Mouse (Mus musculus) MEL (cell line): ENCODE measurements at regions not wholly inside any gene's neighbourhood (a gene's known extent, or its start where the extent isn't known, plus 50 kb on each side); places are given as distances from the start of the nearest gene placed in this dataset.

ENCODE experiments used
- DNase-seq: peaks from one replicate; pipeline ENCODE4 v3.0.0; 2011; ENCODE audit warnings: low read depth, low spot score
- H3K27ac ChIP-seq: 2 replicates; pipeline ENCODE4 v1.5.1; 2012; ENCODE audit warnings: low read depth, mild to moderate bottlenecking, control low read depth, low read length, moderate library complexity; ENCODE audit not compliant: control insufficient read depth
- H3K27me3 ChIP-seq, 2 experiments: fragments of 150-350 bp in 1 of 2; sonication (generic) in 1 of 2; 2 replicates each; pipeline ENCODE4 v1.6.1; 2012; ENCODE audit warnings: low read length in 2 of 2, mild to moderate bottlenecking in 2 of 2, improper control_type of control experiment in 1 of 2, moderate library complexity in 1 of 2; ENCODE audit not compliant: insufficient read depth in 2 of 2, control insufficient read depth in 1 of 2
- H3K36me3 ChIP-seq, 2 experiments: 2 replicates each; pipeline ENCODE4 v1.6.1; 2012 to 2014; ENCODE audit warnings: low read length in 2 of 2, improper control_type of control experiment in 1 of 2, inconsistent platforms in 1 of 2, mild to moderate bottlenecking in 1 of 2; ENCODE audit not compliant: insufficient read depth in 2 of 2, control insufficient read depth in 1 of 2
- H3K4me1 ChIP-seq, 2 experiments: fragments of 150-350 bp in 1 of 2; sonication (generic) in 1 of 2; 2 replicates each; pipeline ENCODE4 v1.6.1; 2012; ENCODE audit warnings: low read length in 2 of 2, improper control_type of control experiment in 1 of 2, mild to moderate bottlenecking in 1 of 2; ENCODE audit not compliant: insufficient read depth in 2 of 2, control insufficient read depth in 1 of 2
- H3K4me3 ChIP-seq, 2 experiments: fragments of 150-350 bp in 1 of 2; sonication (generic) in 1 of 2; 2 replicates each; pipeline ENCODE4 v1.5.1; 2012; ENCODE audit warnings: low read depth in 2 of 2, low read length in 2 of 2, mild to moderate bottlenecking in 2 of 2, moderate library complexity in 2 of 2, control low read depth in 1 of 2, improper control_type of control experiment in 1 of 2; ENCODE audit not compliant: control insufficient read depth in 1 of 2, insufficient read depth in 1 of 2
- H3K79me2 ChIP-seq: 2 replicates; pipeline ENCODE4 v1.6.1; 2012; ENCODE audit warnings: mild to moderate bottlenecking, low read length, moderate library complexity; ENCODE audit not compliant: control insufficient read depth, poor library complexity, insufficient read depth
- H3K9ac ChIP-seq: 2 replicates; pipeline ENCODE4 v1.6.1; 2012; ENCODE audit warnings: low read depth, mild to moderate bottlenecking, control low read depth, low read length, moderate library complexity; ENCODE audit not compliant: control insufficient read depth, poor library complexity, severe bottlenecking
- H3K9me3 ChIP-seq: fragments of 150-350 bp; sonication (generic); replicated peaks from 2 replicates; pipeline ENCODE4 v1.6.1; 2012; ENCODE audit warnings: mild to moderate bottlenecking, low read length, improper control_type of control experiment, moderate library complexity; ENCODE audit not compliant: insufficient read depth
- BHLHE40 ChIP-seq: IDR thresholded peaks from 2 replicates; pipeline ENCODE4 v1.6.1; 2012; ENCODE audit warnings: low read depth, mild to moderate bottlenecking, inconsistent platforms, low read length, improper control_type of control experiment, borderline replicate concordance
- CHD1 ChIP-seq: IDR thresholded peaks from 2 replicates; pipeline ENCODE4 v1.6.1; 2012; ENCODE audit warnings: low read depth, mild to moderate bottlenecking, inconsistent platforms, low read length, improper control_type of control experiment
- CTCF ChIP-seq, 3 experiments: IDR thresholded peaks in 2 of 3; conservative IDR thresholded peaks in 1 of 3; 2 replicates each; pipeline ENCODE4 v1.5.1; 2011 to 2012; ENCODE audit warnings: low read length in 3 of 3, low read depth in 2 of 3, mild to moderate bottlenecking in 2 of 3, improper control_type of control experiment in 1 of 3, inconsistent platforms in 1 of 3, mixed read lengths in 1 of 3, moderate library complexity in 1 of 3; ENCODE audit not compliant: control insufficient read depth in 1 of 3, insufficient read depth in 1 of 3, poor library complexity in 1 of 3, severe bottlenecking in 1 of 3
- E2F4 ChIP-seq: IDR thresholded peaks from 2 replicates; pipeline ENCODE4 v1.6.1; 2011; ENCODE audit warnings: low read depth, low read length, improper control_type of control experiment, borderline replicate concordance
- EP300 ChIP-seq, 2 experiments: IDR thresholded peaks; 2 replicates each; pipeline ENCODE4 v1.6.1; 2011; ENCODE audit warnings: improper control_type of control experiment in 2 of 2, low read length in 2 of 2, low read depth in 1 of 2, mild to moderate bottlenecking in 1 of 2
- HCFC1 ChIP-seq: IDR thresholded peaks from 2 replicates; pipeline ENCODE4 v1.6.1; 2012; ENCODE audit warnings: low read depth, mild to moderate bottlenecking, inconsistent platforms, low read length, improper control_type of control experiment, moderate library complexity
- JUND ChIP-seq: IDR thresholded peaks from 2 replicates; pipeline ENCODE4 v1.6.1; 2011; ENCODE audit warnings: low read depth, mild to moderate bottlenecking, improper control_type of control experiment, low read length
- MAZ ChIP-seq: IDR thresholded peaks from 2 replicates; pipeline ENCODE4 v1.6.1; 2012; ENCODE audit warnings: low read depth, mild to moderate bottlenecking, inconsistent platforms, low read length, improper control_type of control experiment
- MEF2A ChIP-seq: IDR thresholded peaks from 2 replicates; pipeline ENCODE4 v1.6.1; 2014; ENCODE audit warnings: low read depth, mild to moderate bottlenecking, inconsistent platforms, low read length, improper control_type of control experiment; ENCODE audit not compliant: poor library complexity, insufficient replicate concordance, severe bottlenecking; ENCODE audit errors: extremely low read depth
- MYB ChIP-seq: IDR thresholded peaks from 2 replicates; pipeline ENCODE4 v1.6.1; 2011; ENCODE audit warnings: mild to moderate bottlenecking, low read depth, low read length, improper control_type of control experiment
- NELFE ChIP-seq: IDR thresholded peaks from 2 replicates; pipeline ENCODE4 v1.6.1; 2011; ENCODE audit warnings: low read depth, low read length, improper control_type of control experiment
- NRF1 ChIP-seq: IDR thresholded peaks from 2 replicates; pipeline ENCODE4 v1.6.1; 2014; ENCODE audit warnings: low read depth, mild to moderate bottlenecking, inconsistent platforms, low read length, improper control_type of control experiment, moderate library complexity; ENCODE audit not compliant: poor library complexity, insufficient read depth, severe bottlenecking
- POLR2AphosphoS2 ChIP-seq: IDR thresholded peaks from 2 replicates; pipeline ENCODE4 v1.6.1; 2011; ENCODE audit warnings: low read length, improper control_type of control experiment
- SIN3A ChIP-seq: IDR thresholded peaks from 2 replicates; pipeline ENCODE4 v1.6.1; 2012; ENCODE audit warnings: low read length, improper control_type of control experiment, inconsistent platforms
- SMC3 ChIP-seq: IDR thresholded peaks from 2 replicates; pipeline ENCODE4 v1.6.1; 2011; ENCODE audit warnings: low read depth, low read length, improper control_type of control experiment
- TBP ChIP-seq: IDR thresholded peaks from 2 replicates; pipeline ENCODE4 v1.8.0; 2011; ENCODE audit warnings: low read depth, low read length, improper control_type of control experiment
- ZNF384 ChIP-seq: IDR thresholded peaks from 2 replicates; pipeline ENCODE4 v1.6.1; 2012; ENCODE audit warnings: low read depth, mild to moderate bottlenecking, inconsistent platforms, low read length, improper control_type of control experiment

DNA sequence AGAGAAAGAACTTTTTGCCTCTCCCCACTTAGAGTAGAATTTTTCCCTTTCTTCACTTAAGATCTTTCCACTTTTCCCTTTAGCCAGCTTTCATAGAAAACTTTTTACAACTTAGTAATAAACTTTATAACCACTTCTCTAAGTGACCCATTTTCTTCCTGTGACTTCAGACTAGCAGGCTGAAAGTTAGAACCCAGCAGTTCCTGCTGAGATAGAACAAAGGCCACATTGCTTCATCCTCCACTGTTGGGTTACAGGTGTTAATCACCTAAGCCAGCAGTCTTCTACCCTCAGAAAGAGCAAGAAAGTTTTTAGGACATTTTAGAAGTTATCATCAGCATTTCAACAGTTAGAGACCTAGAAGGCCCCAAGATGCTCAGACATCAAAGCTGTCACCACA, 740.6 kb downstream of the Mat2b start:
- no peak overlapping the region for H3K9ac ChIP-seq
- H3K27me3 ChIP-seq: no peaks in the 10 kb centered on the region
- H3K27ac ChIP-seq: no peak overlapping the region
- H3K4me1 ChIP-seq: no peaks in the 10 kb centered on the region
- TF ChIP-seq POLR2AphosphoS2 (no peak), MYB (no peak), SMC3 (no peak), EP300 (IDR thresholded peaks at IDR 0.05; ENCODE audit: low read depth in 1 of 2, low read length in 2 of 2) (no peak), E2F4 (no peak), HCFC1 (no peak), BHLHE40 (no peak)
- no peaks in the 10 kb centered on the region for H3K36me3 ChIP-seq
- no peak overlapping the region for H3K4me3 ChIP-seq
- H3K9me3 ChIP-seq: no peaks in the 10 kb centered on the region
- DNase-seq: no peak
- no peaks in the 10 kb centered on the region for H3K79me2 ChIP-seq

DNA sequence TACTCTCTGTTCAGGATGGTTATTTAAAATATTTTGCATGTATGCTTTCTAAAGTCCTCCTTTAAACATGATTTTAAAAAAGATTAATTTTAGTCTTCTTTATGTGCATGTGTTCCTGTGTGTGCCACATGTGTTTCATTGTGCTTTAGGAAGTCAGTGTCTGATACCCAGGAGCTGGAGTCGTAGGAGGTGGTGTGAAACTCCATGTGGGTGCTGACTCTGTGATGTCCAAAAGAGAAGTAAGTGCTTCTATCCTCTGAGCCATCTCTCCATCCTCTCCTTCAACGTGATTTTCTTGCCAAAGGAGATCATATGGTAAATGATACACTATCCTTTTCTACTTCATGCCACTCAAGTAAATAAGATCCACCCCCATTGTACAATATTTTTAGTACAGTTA, 750.8 kb downstream of the Mat2b start:
- Histone ChIP-seq H3K9me3 (no peaks in the 10 kb centered on the region), H3K4me1 (no peaks in the 10 kb centered on the region), H3K27me3 (no peaks in the 10 kb centered on the region), H3K79me2 (no peaks in the 10 kb centered on the region), H3K4me3 (no peak overlapping the region), H3K27ac (no peak overlapping the region), H3K9ac (no peak overlapping the region), H3K36me3 (no peaks in the 10 kb centered on the region)
- DNase-seq: no peak
- no peak for TF ChIP-seq POLR2AphosphoS2
- no peak for TF ChIP-seq MEF2A
- TF ChIP-seq E2F4: no peak
- TF ChIP-seq TBP: no peak
- TF ChIP-seq JUND: no peak
- no peak for TF ChIP-seq BHLHE40
- no peak for TF ChIP-seq ZNF384
- no peak for TF ChIP-seq SMC3
- no peak for TF ChIP-seq NRF1
- TF ChIP-seq CHD1: no peak
- no peak for TF ChIP-seq MAZ
- TF ChIP-seq SIN3A: no peak
- TF ChIP-seq NELFE: no peak
- no peak for TF ChIP-seq CTCF (IDR thresholded peaks at IDR 0.05 in 2 of 3, conservative IDR thresholded peaks at IDR 0.05 in 1 of 3; ENCODE audit: control insufficient read depth in 1 of 3, insufficient read depth in 1 of 3, low read depth in 2 of 3, low read length in 3 of 3, poor library complexity in 1 of 3, severe bottlenecking in 1 of 3)
